Mouse (Mus musculus) limb, embryonic 13.5 days (tissue): ENCODE results near the gene Phf21a. TPM values are rescaled to one million over a fixed set of nuclear protein-coding genes. Genes with fewer than 3 reads are reported as not detected.
"Not testable (repeated sequence)": the region's sequence is repeated elsewhere in the genome, so short reads cannot be mapped to it uniquely, and the experiment has no call there.

Source experiments
- ATAC-seq: fragments of 200-750 bp; cut with Nextera tagmentation; 2 replicates; pipeline ENCODE4 v1.8.0; 2017; ENCODE audit warnings: low read depth, moderate number of reproducible peaks, moderate TSS enrichment; ENCODE audit not compliant: low FRiP score
- H3K27ac ChIP-seq: fragments of 300-500 bp; sonication (generic); 2 replicates; pipeline ENCODE4 v1.5.1; 2015; ENCODE audit warnings: inconsistent platforms, mild to moderate bottlenecking, moderate library complexity
- H3K27me3 ChIP-seq: fragments of 300-500 bp; sonication (generic); 2 replicates; pipeline ENCODE4 v1.6.1; 2015; ENCODE audit warnings: mild to moderate bottlenecking, inconsistent platforms
- H3K36me3 ChIP-seq: fragments of 300-500 bp; sonication (generic); 2 replicates; pipeline ENCODE4 v1.6.1; 2015; ENCODE audit warnings: inconsistent platforms, mild to moderate bottlenecking, moderate library complexity
- H3K4me1 ChIP-seq: fragments of 300-500 bp; sonication (generic); 2 replicates; pipeline ENCODE4 v1.6.1; 2015; ENCODE audit warnings: inconsistent platforms
- H3K4me2 ChIP-seq: fragments of 300-500 bp; sonication (generic); replicated peaks from 2 replicates; pipeline ENCODE4 v1.6.1; 2015; ENCODE audit warnings: inconsistent platforms, mild to moderate bottlenecking, moderate library complexity
- H3K4me3 ChIP-seq: fragments of 300-500 bp; sonication (generic); 2 replicates; pipeline ENCODE4 v1.5.1; 2015; ENCODE audit warnings: moderate library complexity, mild to moderate bottlenecking, inconsistent platforms
- H3K9ac ChIP-seq: fragments of 300-500 bp; sonication (generic); 2 replicates; pipeline ENCODE4 v1.6.1; 2015; ENCODE audit warnings: mild to moderate bottlenecking, inconsistent platforms
- H3K9me3 ChIP-seq: fragments of 300-500 bp; sonication (generic); 2 replicates; pipeline ENCODE4 v1.6.1; 2016; ENCODE audit warnings: inconsistent platforms
- WGBS: fragments of 180-500 bp; shearing (Covaris S2); methylation state at CpG from one replicate; pipeline ENCODE4 v1.1.7; 2015; 5-methylcytosine and 5-hydroxymethylcytosine counted together
- polyA plus RNA-seq: library from polyadenylated mRNA; unstranded; fragments of >200 nt; fragmentation: Nextera tagmentation; extraction: Ambion mirVana; gene quantifications from 2 replicates; pipeline ENCODE4 v1.2.1, GENCODE M21; 2015

The Phf21a gene
- polyA plus RNA-seq, 1 experiment from 2014 or later: 46.8 TPM

GRCm38 (mm10) chr2:92392318-92393264, 299.7 kb downstream of the Phf21a start:
- Histone ChIP-seq H3K4me2 (peak overlapping the region; percentile 73), H3K9ac (peak overlapping the region; percentile 62), H3K4me3 (peak overlapping the region; percentile 46), H3K27ac (peak overlapping the region; percentile 86), H3K9me3 (no peaks in the 10 kb centered on the region), H3K4me1 (peaks cover 48% of the 10 kb centered on the region), H3K27me3 (no peaks in the 10 kb centered on the region), H3K36me3 (no peaks in the 10 kb centered on the region)
- 3% methylated on average over 26 of the region's 26 CpGs for WGBS
- peak; percentile 10; the same call in 1 of the 2 replicates for ATAC-seq

GRCm38 (mm10) chr2:92395535-92395934, 302.6 kb downstream of the Phf21a start:
- Histone ChIP-seq H3K36me3 (no peaks in the 10 kb centered on the region), H3K27me3 (peaks cover 15% of the 10 kb centered on the region), H3K4me1 (peaks cover 28% of the 10 kb centered on the region), H3K27ac (no peak overlapping the region), H3K9ac (no peak overlapping the region), H3K4me2 (no peak overlapping the region), H3K4me3 (no peak overlapping the region), H3K9me3 (no peaks in the 10 kb centered on the region)
- ATAC-seq: no peak
- 77% methylated on average over 3 of the region's 3 CpGs for WGBS

- Histone ChIP-seq H3K9ac (no peak overlapping the region), H3K4me2 (no peak overlapping the region), H3K36me3 (no peaks in the 10 kb centered on the region), H3K4me1 (peaks cover 19% of the 10 kb centered on the region), H3K9me3 (no peaks in the 10 kb centered on the region), H3K4me3 (no peak overlapping the region), H3K27ac (no peak overlapping the region), H3K27me3 (peaks cover 19% of the 10 kb centered on the region)
- ATAC-seq: no peak
- WGBS: 83% methylated on average over 1 of the region's 1 CpGs
Measured at GRCm38 (mm10) chr2:92397436-92397835, 304.5 kb downstream of the Phf21a start.

- H3K4me3 ChIP-seq, ATAC-seq, H3K9ac ChIP-seq, H3K4me2 ChIP-seq, H3K9me3 ChIP-seq, H3K27ac ChIP-seq: not testable (repeated sequence)
- Histone ChIP-seq H3K36me3 (peaks cover 17% of the 10 kb centered on the region), H3K4me1 (peaks cover 11% of the 10 kb centered on the region), H3K27me3 (peaks cover 19% of the 10 kb centered on the region)
- 76% methylated on average over 4 of the region's 4 CpGs for WGBS
Measured at GRCm38 (mm10) chr2:92399877-92400276, 307.0 kb downstream of the Phf21a start.

GRCm38 (mm10) chr2:92400682-92401081, 307.8 kb downstream of the Phf21a start:
- peaks cover 19% of the 10 kb centered on the region for H3K27me3 ChIP-seq
- WGBS: 6% methylated on average over 18 of the region's 22 CpGs
- peaks cover 25% of the 10 kb centered on the region for H3K36me3 ChIP-seq
- peak overlapping the region; percentile 62 for H3K4me3 ChIP-seq
- H3K4me2 ChIP-seq: peak overlapping the region; percentile 86
- no peaks in the 10 kb centered on the region for H3K9me3 ChIP-seq
- H3K9ac ChIP-seq: peak overlapping the region; percentile 75
- 0 out of 2 replicates have a peak, but pooled peaks have one; percentile 8 for ATAC-seq
- H3K4me1 ChIP-seq: peaks cover 11% of the 10 kb centered on the region
- no peak overlapping the region for H3K27ac ChIP-seq

- Histone ChIP-seq H3K4me2 (peak within 1 kb of the TSS; percentile 86), H3K9ac (peak within 1 kb of the TSS; percentile 75), H3K4me1 (peaks cover 11% of the 10 kb centered on the region), H3K9me3 (no peaks in the 10 kb centered on the region), H3K4me3 (peak within 1 kb of the TSS; percentile 62), H3K27ac (no peak within 1 kb of the TSS), H3K36me3 (peaks cover 29% of the 10 kb centered on the region), H3K27me3 (peaks cover 19% of the 10 kb centered on the region)
- 1% methylated on average over 34 of the region's 59 CpGs for WGBS
- ATAC-seq: peak; percentile 60
Measured at GRCm38 (mm10) chr2:92401091-92401561, 308.2 kb downstream of the Phf21a start, which contains the start of gene Mapk8ip1. Mapk8ip1 (minus strand) TSS chr2:92401263.

GRCm38 (mm10) chr2:92402591-92403326, 309.8 kb downstream of the Phf21a start:
- Histone ChIP-seq H3K36me3 (peaks cover 46% of the 10 kb centered on the region), H3K4me1 (peaks cover 11% of the 10 kb centered on the region), H3K4me3 (no peak overlapping the region), H3K9me3 (no peaks in the 10 kb centered on the region), H3K9ac (no peak overlapping the region), H3K27ac (no peak overlapping the region), H3K4me2 (no peak overlapping the region), H3K27me3 (peaks cover 19% of the 10 kb centered on the region)
- no peak for ATAC-seq
- WGBS: 73% methylated on average over 4 of the region's 4 CpGs

GRCm38 (mm10) chr2:92403776-92404319, 310.9 kb downstream of the Phf21a start:
- H3K9ac ChIP-seq: no peak overlapping the region

GRCm38 (mm10) chr2:92404737-92405136, 311.8 kb downstream of the Phf21a start:
- Histone ChIP-seq H3K4me1 (peaks cover 11% of the 10 kb centered on the region), H3K4me2 (no peak overlapping the region), H3K27ac (no peak overlapping the region), H3K4me3 (no peak overlapping the region), H3K9ac (no peak overlapping the region), H3K36me3 (peaks cover 65% of the 10 kb centered on the region), H3K9me3 (no peaks in the 10 kb centered on the region), H3K27me3 (peaks cover 11% of the 10 kb centered on the region)
- WGBS: 83% methylated on average over 6 of the region's 6 CpGs
- no peak for ATAC-seq

More at GRCm38 (mm10) chr2:92403776-92404319, 310.9 kb downstream of the Phf21a start:
- peaks cover 11% of the 10 kb centered on the region for H3K4me1 ChIP-seq
- no peak for ATAC-seq
- no peaks in the 10 kb centered on the region for H3K9me3 ChIP-seq
- no peak overlapping the region for H3K4me2 ChIP-seq
- 90% methylated on average over 5 of the region's 5 CpGs for WGBS
- peaks cover 19% of the 10 kb centered on the region for H3K27me3 ChIP-seq
- H3K27ac ChIP-seq: no peak overlapping the region
- H3K36me3 ChIP-seq: peaks cover 57% of the 10 kb centered on the region
- no peak overlapping the region for H3K4me3 ChIP-seq

GRCm38 (mm10) chr2:92405687-92406086, 312.8 kb downstream of the Phf21a start:
- Histone ChIP-seq H3K36me3 (peaks cover 75% of the 10 kb centered on the region), H3K4me3 (no peak overlapping the region), H3K4me1 (peaks cover 6% of the 10 kb centered on the region), H3K9ac (no peak overlapping the region), H3K9me3 (no peaks in the 10 kb centered on the region), H3K4me2 (no peak overlapping the region), H3K27ac (no peak overlapping the region), H3K27me3 (peaks cover 3% of the 10 kb centered on the region)
- ATAC-seq: no peak
- 97% methylated on average over 7 of the region's 7 CpGs for WGBS

GRCm38 (mm10) chr2:92408309-92409045, 315.6 kb downstream of the Phf21a start:
- 91% methylated on average over 18 of the region's 18 CpGs for WGBS
- no peaks in the 10 kb centered on the region for H3K4me1 ChIP-seq
- no peaks in the 10 kb centered on the region for H3K9me3 ChIP-seq
- no peak overlapping the region for H3K4me2 ChIP-seq
- ATAC-seq: no peak
- peaks cover 99% of the 10 kb centered on the region for H3K36me3 ChIP-seq
- no peak overlapping the region for H3K27ac ChIP-seq
- H3K27me3 ChIP-seq: no peaks in the 10 kb centered on the region
- no peak overlapping the region for H3K9ac ChIP-seq
- H3K4me3 ChIP-seq: no peak overlapping the region
